Comparison of ENCODE assay signal across 12 mouse cellular contexts in genomic region chr8:95101972-95102371, GRCm38 (mm10). TPM values are rescaled to one million over a fixed set of nuclear protein-coding genes. Genes with fewer than 3 reads are reported as not detected.
DNase-seq lines count a peak whose midpoint lies in the region; ATAC-seq and TF ChIP-seq lines count a peak whose summit lies in the region.
"Had no signal": no experiment of that assay in that cellular context is flagged by ENCODE, and none has a peak within 500 bp of the region (broad histone marks: within the 10 kb centered on the region; RNA-seq: fewer than 3 reads in every experiment).

No protein-coding gene starts in this region.

- peak; percentile 25 for DNase-seq in midbrain, embryonic 14.5 days
- no peak for DNase-seq in stomach, postnatal 0 days (ENCODE audit: low spot score)
- no peak for DNase-seq in urinary bladder, postnatal 36 days (ENCODE audit: low spot score in 2 of 2)
- DNase-seq: cerebellum, adult 18-20 months; heart, adult 11 months; thymus, postnatal 36 days had no signal

- ATAC-seq in intestine, postnatal 0 days, result no peak
- ATAC-seq in intestine, embryonic 15.5 days, result no peak
- ATAC-seq in midbrain, embryonic 14.5 days (ENCODE audit: low FRiP score, low TSS enrichment), result no peak
- no peak for ATAC-seq in midbrain, embryonic 15.5 days (replicated peaks)
- no peak for ATAC-seq in stomach, postnatal 0 days (ENCODE audit: low FRiP score, low TSS enrichment)

- peaks cover 89% of the 10 kb centered on the region for H3K36me3 ChIP-seq in intestine, postnatal 0 days (ENCODE audit: control insufficient read depth, insufficient read depth)
- H3K36me3 ChIP-seq in intestine, embryonic 15.5 days, result peaks cover 37% of the 10 kb centered on the region
- peaks cover 70% of the 10 kb centered on the region for H3K36me3 ChIP-seq in midbrain, embryonic 14.5 days (ENCODE audit: control insufficient read depth, insufficient read depth, low read length)
- peaks cover 25% of the 10 kb centered on the region for H3K36me3 ChIP-seq in midbrain, embryonic 15.5 days (replicated peaks)
- peaks cover 23% of the 10 kb centered on the region for H3K36me3 ChIP-seq in stomach, postnatal 0 days (ENCODE audit: control insufficient read depth, insufficient read depth, low read length)

- no peak overlapping the region for H3K4me3 ChIP-seq in intestine, postnatal 0 days (ENCODE audit: low read depth, low read length)
- no peak overlapping the region for H3K4me3 ChIP-seq in intestine, embryonic 15.5 days (replicated peaks)
- H3K4me3 ChIP-seq in midbrain, embryonic 14.5 days (replicated peaks; ENCODE audit: low read depth, low read length), result no peak overlapping the region
- H3K4me3 ChIP-seq in midbrain, embryonic 15.5 days, result no peak overlapping the region
- no peak overlapping the region for H3K4me3 ChIP-seq in embryonic fibroblast, embryonic 13.5 days (ENCODE audit: insufficient read depth, low read length)
- no peak overlapping the region for H3K4me3 ChIP-seq in stomach, postnatal 0 days (ENCODE audit: low read depth, low read length)
- H3K4me3 ChIP-seq: neural tube, embryonic 13.5 days had no signal

- H3K27ac ChIP-seq in intestine, postnatal 0 days (ENCODE audit: low read depth, low read length), result no peak overlapping the region
- H3K27ac ChIP-seq in intestine, embryonic 15.5 days, result no peak overlapping the region
- no peak overlapping the region for H3K27ac ChIP-seq in midbrain, embryonic 14.5 days (replicated peaks; ENCODE audit: low read depth, low read length)
- no peak overlapping the region for H3K27ac ChIP-seq in midbrain, embryonic 15.5 days
- H3K27ac ChIP-seq in embryonic fibroblast, embryonic 13.5 days (ENCODE audit: insufficient read depth, low read length), result no peak overlapping the region
- no peak overlapping the region for H3K27ac ChIP-seq in stomach, postnatal 0 days (replicated peaks)
- H3K27ac ChIP-seq: neural tube, embryonic 13.5 days had no signal

- no peak for TF ChIP-seq EP300 in stomach, postnatal 0 days (optimal IDR thresholded peaks at IDR 0.05)

- H3K9ac ChIP-seq in intestine, postnatal 0 days (ENCODE audit: low read depth, low read length), result no peak overlapping the region
- H3K9ac ChIP-seq in intestine, embryonic 15.5 days, result no peak overlapping the region
- H3K9ac ChIP-seq in midbrain, embryonic 14.5 days (replicated peaks; ENCODE audit: low read length), result no peak overlapping the region
- no peak overlapping the region for H3K9ac ChIP-seq in midbrain, embryonic 15.5 days
- no peak overlapping the region for H3K9ac ChIP-seq in stomach, postnatal 0 days (ENCODE audit: low read length)
- H3K9ac ChIP-seq: neural tube, embryonic 13.5 days had no signal

- WGBS in intestine, postnatal 0 days, result 74% methylated on average over 4 of the region's 4 CpGs
- 68% methylated on average over 4 of the region's 4 CpGs for WGBS in intestine, embryonic 15.5 days
- WGBS in midbrain, embryonic 14.5 days, result 76% methylated on average over 4 of the region's 4 CpGs
- WGBS in midbrain, embryonic 15.5 days, result 84% methylated on average over 4 of the region's 4 CpGs
- 63% methylated on average over 4 of the region's 4 CpGs for WGBS in stomach, postnatal 0 days

- no peaks in the 10 kb centered on the region for H3K27me3 ChIP-seq in intestine, postnatal 0 days (replicated peaks; ENCODE audit: control insufficient read depth, insufficient read depth, low read length)
- H3K27me3 ChIP-seq in intestine, embryonic 15.5 days (replicated peaks), result no peaks in the 10 kb centered on the region
- H3K27me3 ChIP-seq in midbrain, embryonic 14.5 days (ENCODE audit: control insufficient read depth, insufficient read depth, low read length), result no peaks in the 10 kb centered on the region
- H3K27me3 ChIP-seq in midbrain, embryonic 15.5 days (replicated peaks), result no peaks in the 10 kb centered on the region
- H3K27me3 ChIP-seq in stomach, postnatal 0 days (ENCODE audit: control insufficient read depth, insufficient read depth, low read length), result no peaks in the 10 kb centered on the region
- H3K27me3 ChIP-seq: neural tube, embryonic 13.5 days had no signal

- no peaks in the 10 kb centered on the region for H3K9me3 ChIP-seq in intestine, postnatal 0 days (ENCODE audit: control insufficient read depth)
- no peaks in the 10 kb centered on the region for H3K9me3 ChIP-seq in intestine, embryonic 15.5 days
- H3K9me3 ChIP-seq in midbrain, embryonic 14.5 days (ENCODE audit: control insufficient read depth, low read length), result no peaks in the 10 kb centered on the region
- H3K9me3 ChIP-seq in midbrain, embryonic 15.5 days, result no peaks in the 10 kb centered on the region
- H3K9me3 ChIP-seq in stomach, postnatal 0 days (ENCODE audit: control insufficient read depth, low read length), result no peaks in the 10 kb centered on the region
- H3K9me3 ChIP-seq: neural tube, embryonic 13.5 days had no signal

- no peaks in the 10 kb centered on the region for H3K4me1 ChIP-seq in intestine, postnatal 0 days (replicated peaks; ENCODE audit: control insufficient read depth, insufficient read depth, low read length)
- H3K4me1 ChIP-seq in intestine, embryonic 15.5 days (replicated peaks), result no peaks in the 10 kb centered on the region
- no peaks in the 10 kb centered on the region for H3K4me1 ChIP-seq in midbrain, embryonic 14.5 days (ENCODE audit: control insufficient read depth, insufficient read depth, low read length)
- H3K4me1 ChIP-seq in midbrain, embryonic 15.5 days, result no peaks in the 10 kb centered on the region
- H3K4me1 ChIP-seq in embryonic fibroblast, embryonic 13.5 days (ENCODE audit: control insufficient read depth, insufficient read depth, low read length), result no peaks in the 10 kb centered on the region
- H3K4me1 ChIP-seq in stomach, postnatal 0 days (replicated peaks; ENCODE audit: control insufficient read depth, insufficient read depth), result no peaks in the 10 kb centered on the region
- H3K4me1 ChIP-seq: neural tube, embryonic 13.5 days had no signal

- no peak overlapping the region for H3K4me2 ChIP-seq in intestine, postnatal 0 days (replicated peaks; ENCODE audit: low read depth)
- H3K4me2 ChIP-seq in intestine, embryonic 15.5 days (replicated peaks), result no peak overlapping the region
- H3K4me2 ChIP-seq in midbrain, embryonic 14.5 days (ENCODE audit: low read length), result no peak overlapping the region
- no peak overlapping the region for H3K4me2 ChIP-seq in midbrain, embryonic 15.5 days
- no peak overlapping the region for H3K4me2 ChIP-seq in stomach, postnatal 0 days (replicated peaks; ENCODE audit: low read depth)
- H3K4me2 ChIP-seq: neural tube, embryonic 13.5 days had no signal

- TF ChIP-seq CTCF in intestine, postnatal 0 days (IDR thresholded peaks at IDR 0.05; ENCODE audit: low read depth), result peak; percentile 50
- peak; percentile 32; the same call in 1 of the 2 replicates for TF ChIP-seq CTCF in embryonic fibroblast, embryonic 13.5 days (IDR thresholded peaks at IDR 0.05; ENCODE audit: borderline replicate concordance, insufficient read depth, low read length)
- TF ChIP-seq CTCF in stomach, postnatal 0 days (IDR thresholded peaks at IDR 0.05; ENCODE audit: low read depth), result peak; percentile 57

- no peak for TF ChIP-seq POLR2A in embryonic fibroblast, embryonic 13.5 days (IDR thresholded peaks at IDR 0.05; ENCODE audit: low read depth, low read length)

RNA-seq across cellular contexts. Expression of gene Katnb1, which starts 21.0 kb away (rescaled TPM):
- polyA plus RNA-seq in intestine, postnatal 0 days (2015; fragmentation: Nextera tagmentation; extraction: Ambion mirVana), result 12.7 and 14.2 TPM in 2 replicates
- 13.9 and 14.6 TPM in 2 replicates for polyA plus RNA-seq in intestine, embryonic 15.5 days (2015; fragmentation: Nextera tagmentation; extraction: Ambion mirVana)
- 42.4 and 46.1 TPM in 2 replicates for polyA plus RNA-seq in midbrain, embryonic 14.5 days (2014; fragmentation: Nextera tagmentation; extraction: Ambion mirVana)
- polyA plus RNA-seq in midbrain, embryonic 15.5 days (2015; fragmentation: Nextera tagmentation; extraction: Ambion mirVana), result 49.5 and 49.8 TPM in 2 replicates
- polyA plus RNA-seq in embryonic fibroblast, embryonic 13.5 days (2011; ENCODE audit: insufficient read length, low read depth, missing spikeins), result 6.8 and 9.0 TPM in 2 replicates
- polyA plus RNA-seq in stomach, postnatal 0 days (2015; fragmentation: Nextera tagmentation; extraction: Ambion mirVana), result 11.6 and 12.4 TPM in 2 replicates

RNA-seq across cellular contexts. Expression of gene Drc7, which starts 47.1 kb away (rescaled TPM):
- not detected in 2 replicates for polyA plus RNA-seq in intestine, postnatal 0 days (2015; fragmentation: Nextera tagmentation; extraction: Ambion mirVana)
- polyA plus RNA-seq in intestine, embryonic 15.5 days (2015; fragmentation: Nextera tagmentation; extraction: Ambion mirVana), result not detected in 2 replicates
- polyA plus RNA-seq in midbrain, embryonic 14.5 days (2014; fragmentation: Nextera tagmentation; extraction: Ambion mirVana), result 1.2 TPM in 2 replicates
- polyA plus RNA-seq in midbrain, embryonic 15.5 days (2015; fragmentation: Nextera tagmentation; extraction: Ambion mirVana), result 1.5 and 1.9 TPM in 2 replicates
- not detected in 2 replicates for polyA plus RNA-seq in embryonic fibroblast, embryonic 13.5 days (2011; ENCODE audit: insufficient read length, low read depth, missing spikeins)
- polyA plus RNA-seq in stomach, postnatal 0 days (2015; fragmentation: Nextera tagmentation; extraction: Ambion mirVana), result 0.04 TPM in 1 of 2 replicates, not detected in the other
- polyA plus RNA-seq: embryonic facial prominence, embryonic 11.5 days had no signal
